Mouse (Mus musculus): ENCODE results near the gene Olfr221. TPM values are rescaled to one million over a fixed set of nuclear protein-coding genes. Genes with fewer than 3 reads are reported as not detected.
"Not testable (repeated sequence)": the region's sequence is repeated elsewhere in the genome, so short reads cannot be mapped to it uniquely, and the experiment has no call there.

The Olfr221 gene
- total RNA-seq (2021), result not detected
- long read RNA-seq, experiment 1, result 0 reads
- long read RNA-seq, experiment 2, result 0 reads

- not testable (repeated sequence) for DNase-seq (ENCODE audit: low spot score in 2 of 2)
Observed at GRCm38 (mm10) chr14:52042359-52042758, at the start of gene Olfr221. Gene Olfr221, minus strand, starts transcription at chr14:52042459.

GRCm38 (mm10) chr14:52083083-52083482 is 40.8 kb upstream of the Olfr221 start:
- DNase-seq (ENCODE audit: low spot score in 2 of 2), result no peak

- DNase-seq (ENCODE audit: low spot score in 2 of 2), result no peak
Observed at GRCm38 (mm10) chr14:52071599-52072137, 29.4 kb upstream of the Olfr221 start.

GRCm38 (mm10) chr14:52066135-52066534 is 23.9 kb upstream of the Olfr221 start:
- no peak for DNase-seq (ENCODE audit: low spot score in 2 of 2)

- no peak for DNase-seq (ENCODE audit: low spot score in 2 of 2)
Observed at GRCm38 (mm10) chr14:52061798-52062197, 19.5 kb upstream of the Olfr221 start.

GRCm38 (mm10) chr14:52060800-52061199 is 18.5 kb upstream of the Olfr221 start:
- no peak for DNase-seq (ENCODE audit: low spot score in 2 of 2)

- no peak for DNase-seq (ENCODE audit: low spot score in 2 of 2)
Observed at GRCm38 (mm10) chr14:52059982-52060381, 17.7 kb upstream of the Olfr221 start.

- DNase-seq (ENCODE audit: low spot score in 2 of 2), result not testable (repeated sequence)
Observed at GRCm38 (mm10) chr14:52052720-52053119, 10.5 kb upstream of the Olfr221 start.

- DNase-seq (ENCODE audit: low spot score in 2 of 2), result no peak
Observed at GRCm38 (mm10) chr14:52045966-52046565, 3.8 kb upstream of the Olfr221 start.

- no peak for DNase-seq (ENCODE audit: low spot score in 2 of 2)
Observed at GRCm38 (mm10) chr14:52044901-52045678, 2.8 kb upstream of the Olfr221 start.

GRCm38 (mm10) chr14:52043446-52043845 is 1.2 kb upstream of the Olfr221 start:
- DNase-seq (ENCODE audit: low spot score in 2 of 2), result no peak

- DNase-seq (ENCODE audit: low spot score in 2 of 2), result no peak
Observed at GRCm38 (mm10) chr14:52039332-52039731, 2.9 kb downstream of the Olfr221 start.

- no peak for DNase-seq (ENCODE audit: low spot score in 2 of 2)
Observed at GRCm38 (mm10) chr14:52035926-52036325, 6.3 kb downstream of the Olfr221 start.

- DNase-seq (ENCODE audit: low spot score in 2 of 2), result no peak
Observed at GRCm38 (mm10) chr14:52026342-52026741, 15.9 kb downstream of the Olfr221 start.

- no peak for DNase-seq (ENCODE audit: low spot score in 2 of 2)
Observed at GRCm38 (mm10) chr14:52024133-52024532, 18.1 kb downstream of the Olfr221 start.

- DNase-seq (ENCODE audit: low spot score in 2 of 2), result peak; percentile 67 to 81
Observed at GRCm38 (mm10) chr14:52022709-52023459, 19.4 kb downstream of the Olfr221 start.

- no peak for DNase-seq (ENCODE audit: low spot score in 2 of 2)
Observed at GRCm38 (mm10) chr14:52022244-52022708, 20.0 kb downstream of the Olfr221 start.

GRCm38 (mm10) chr14:52021568-52022212 is 20.6 kb downstream of the Olfr221 start:
- DNase-seq (ENCODE audit: low spot score in 2 of 2), result no peak

GRCm38 (mm10) chr14:52021138-52021529 is 21.1 kb downstream of the Olfr221 start:
- no peak for DNase-seq (ENCODE audit: low spot score in 2 of 2)

GRCm38 (mm10) chr14:52020486-52021137 is 21.6 kb downstream of the Olfr221 start, which contains the start of gene Zfp219:
Gene Zfp219, minus strand, starts transcription at chr14:52020733.
- peak; percentile 33 to 58 for DNase-seq (ENCODE audit: low spot score in 2 of 2)
